Mouse (Mus musculus): ENCODE results near the gene Fam181a. TPM values are rescaled to one million over a fixed set of nuclear protein-coding genes. Genes with fewer than 3 reads are reported as not detected.

The Fam181a gene
- polyA plus RNA-seq, 1 experiment from 2014 or later, result not detected

DNA sequence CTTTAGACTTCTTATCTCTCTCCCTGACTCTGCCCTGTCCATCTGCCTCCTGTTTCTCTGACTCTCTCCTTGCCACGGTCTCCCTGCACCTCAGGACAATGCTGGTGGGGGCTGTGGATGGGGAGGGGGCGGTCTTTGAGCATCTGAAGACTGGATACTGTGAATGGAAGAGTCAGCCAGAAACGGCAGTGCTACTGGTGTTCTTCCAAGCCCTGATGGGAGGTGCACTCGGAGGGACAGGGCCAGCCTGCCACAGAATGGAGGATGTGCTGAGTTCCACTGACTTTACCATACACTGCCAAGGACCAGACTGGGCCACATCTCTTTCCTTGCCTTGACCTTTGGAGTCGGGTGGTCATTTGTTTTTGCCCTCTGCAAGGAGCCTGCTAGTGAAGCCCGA is 27.8 kb upstream of the Fam181a start:
- Histone ChIP-seq H3K4me2 (ENCODE audit: low read depth, low read length) (no peak overlapping the region), H3K27ac (ENCODE audit: low read length) (no peak overlapping the region), H3K9me3 (ENCODE audit: control insufficient read depth, low read length) (no peaks in the 10 kb centered on the region), H3K4me1 (replicated peaks; ENCODE audit: control insufficient read depth, insufficient read depth, low read length) (no peaks in the 10 kb centered on the region; the same call in 1 of the 2 replicates), H3K9ac (ENCODE audit: low read length) (no peak overlapping the region), H3K36me3 (ENCODE audit: control insufficient read depth, insufficient read depth, low read length) (no peaks in the 10 kb centered on the region), H3K4me3 (ENCODE audit: low read length) (no peak overlapping the region), H3K27me3 (ENCODE audit: control insufficient read depth, insufficient read depth, low read depth, low read length) (no peaks in the 10 kb centered on the region)
- WGBS, result 54% methylated on average over 6 of the region's 6 CpGs
- ATAC-seq (ENCODE audit: low read depth), result no peak

DNA sequence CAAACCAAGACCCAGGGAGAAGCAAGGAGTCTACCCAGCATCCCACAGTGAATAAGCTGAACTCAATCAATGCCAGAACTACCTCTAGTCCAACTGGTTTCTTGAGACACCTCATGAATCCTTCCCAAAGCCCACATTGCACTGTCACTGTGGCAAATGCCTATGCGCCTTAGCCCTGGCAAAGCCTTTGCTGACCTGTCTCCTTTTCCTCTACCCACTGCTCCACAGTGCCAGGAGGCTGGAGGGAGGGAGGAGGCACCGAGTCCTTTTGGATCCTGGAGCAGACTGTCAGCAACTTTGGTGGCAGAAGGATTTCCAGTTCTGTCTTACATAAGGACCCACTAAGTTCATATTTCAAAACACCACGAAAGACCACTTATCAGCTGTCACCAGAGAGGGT is 27.4 kb upstream of the Fam181a start:
- Histone ChIP-seq H3K4me1 (replicated peaks; ENCODE audit: control insufficient read depth, insufficient read depth, low read length) (no peaks in the 10 kb centered on the region; the same call in 1 of the 2 replicates), H3K27me3 (ENCODE audit: control insufficient read depth, insufficient read depth, low read depth, low read length) (no peaks in the 10 kb centered on the region), H3K9ac (ENCODE audit: low read length) (no peak overlapping the region), H3K9me3 (ENCODE audit: control insufficient read depth, low read length) (no peaks in the 10 kb centered on the region), H3K36me3 (ENCODE audit: control insufficient read depth, insufficient read depth, low read length) (no peaks in the 10 kb centered on the region), H3K27ac (ENCODE audit: low read length) (no peak overlapping the region), H3K4me3 (ENCODE audit: low read length) (no peak overlapping the region), H3K4me2 (ENCODE audit: low read depth, low read length) (no peak overlapping the region)
- 81% methylated on average over 3 of the region's 3 CpGs for WGBS
- ATAC-seq (ENCODE audit: low read depth), result no peak

DNA sequence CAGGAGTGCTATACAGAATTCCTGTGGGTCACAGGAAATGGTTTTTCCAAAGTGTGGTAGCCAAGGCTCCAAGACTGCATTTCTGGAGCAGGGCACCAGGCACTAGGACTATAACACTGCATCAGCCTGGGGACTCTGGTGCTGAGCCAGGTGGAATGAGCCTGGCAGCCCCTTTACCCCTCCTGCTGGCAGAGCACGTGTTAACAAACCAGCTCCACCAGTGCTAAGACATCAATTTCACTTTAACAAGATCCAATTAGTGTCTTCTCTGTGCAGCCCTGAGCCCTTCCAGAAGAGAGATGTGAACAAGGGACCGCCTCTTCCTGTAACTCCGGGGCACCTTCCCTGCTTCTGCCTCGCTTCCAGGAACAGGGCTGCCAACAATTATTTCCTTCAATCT is 23.5 kb upstream of the Fam181a start:
- no peaks in the 10 kb centered on the region for H3K4me1 ChIP-seq (replicated peaks; ENCODE audit: control insufficient read depth, insufficient read depth, low read length)
- no peaks in the 10 kb centered on the region for H3K9me3 ChIP-seq (ENCODE audit: control insufficient read depth, low read length)
- H3K4me3 ChIP-seq (ENCODE audit: low read length), result no peak overlapping the region
- no peaks in the 10 kb centered on the region for H3K27me3 ChIP-seq (ENCODE audit: control insufficient read depth, insufficient read depth, low read depth, low read length)
- H3K36me3 ChIP-seq (ENCODE audit: control insufficient read depth, insufficient read depth, low read length), result no peaks in the 10 kb centered on the region
- 58% methylated on average over 4 of the region's 4 CpGs for WGBS
- no peak overlapping the region for H3K27ac ChIP-seq (ENCODE audit: low read length)
- H3K4me2 ChIP-seq (ENCODE audit: low read depth, low read length), result no peak overlapping the region
- H3K9ac ChIP-seq (ENCODE audit: low read length), result no peak overlapping the region
- ATAC-seq (ENCODE audit: low read depth), result no peak

DNA sequence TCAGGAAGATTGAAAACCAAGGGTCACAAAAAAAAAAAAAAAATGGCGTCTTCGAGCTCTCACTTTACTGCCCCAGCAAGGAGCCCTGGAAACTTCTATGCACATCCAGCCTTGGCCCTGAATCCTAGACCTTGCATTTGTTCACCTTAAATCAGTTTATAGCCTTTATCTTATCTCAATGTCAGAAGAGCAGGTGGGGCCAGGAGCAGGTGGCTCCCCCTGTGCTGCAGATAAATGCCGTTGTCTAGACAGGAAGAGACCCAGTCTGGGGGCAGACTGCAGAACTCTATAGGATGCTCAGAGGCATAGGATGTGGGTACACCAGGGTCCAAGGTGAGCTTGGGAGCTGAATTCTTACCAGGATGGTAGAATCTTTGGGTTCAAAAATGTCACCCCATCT is 18.4 kb upstream of the Fam181a start:
- no peak for ATAC-seq (ENCODE audit: low read depth)
- no peak overlapping the region for H3K9ac ChIP-seq (ENCODE audit: low read length)
- H3K9me3 ChIP-seq (ENCODE audit: control insufficient read depth, low read length), result no peaks in the 10 kb centered on the region
- 67% methylated on average over 3 of the region's 3 CpGs for WGBS
- H3K27me3 ChIP-seq (ENCODE audit: control insufficient read depth, insufficient read depth, low read depth, low read length), result no peaks in the 10 kb centered on the region
- H3K4me3 ChIP-seq (ENCODE audit: low read length), result no peak overlapping the region
- no peaks in the 10 kb centered on the region for H3K4me1 ChIP-seq (replicated peaks; ENCODE audit: control insufficient read depth, insufficient read depth, low read length)
- H3K36me3 ChIP-seq (ENCODE audit: control insufficient read depth, insufficient read depth, low read length), result no peaks in the 10 kb centered on the region
- H3K4me2 ChIP-seq (ENCODE audit: low read depth, low read length), result no peak overlapping the region
- no peak overlapping the region for H3K27ac ChIP-seq (ENCODE audit: low read length)

DNA sequence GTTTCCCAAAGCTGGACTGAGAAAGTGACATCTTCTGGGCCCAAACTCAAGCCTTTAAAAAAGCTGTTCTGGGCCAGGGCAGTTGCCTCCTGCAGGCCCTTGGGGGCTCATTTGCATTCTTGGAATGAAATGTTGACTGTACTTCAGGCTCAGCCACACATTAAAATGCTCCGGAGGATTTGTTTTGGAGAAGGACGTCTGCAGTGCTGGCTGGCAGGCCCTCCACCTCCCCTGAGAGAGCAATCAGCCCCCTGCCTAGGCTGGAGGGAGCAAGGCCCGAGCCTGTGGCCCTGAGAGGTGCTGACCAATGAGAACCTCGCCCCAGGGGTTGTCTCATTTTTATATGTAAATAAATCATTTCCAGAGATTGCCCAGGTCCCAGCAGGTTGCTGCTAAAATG is 14.5 kb upstream of the Fam181a start:
- ATAC-seq (ENCODE audit: low read depth), result no peak
- no peaks in the 10 kb centered on the region for H3K36me3 ChIP-seq (ENCODE audit: control insufficient read depth, insufficient read depth, low read length)
- H3K4me2 ChIP-seq (ENCODE audit: low read depth, low read length), result no peak overlapping the region
- H3K9me3 ChIP-seq (ENCODE audit: control insufficient read depth, low read length), result no peaks in the 10 kb centered on the region
- no peaks in the 10 kb centered on the region for H3K27me3 ChIP-seq (ENCODE audit: control insufficient read depth, insufficient read depth, low read depth, low read length)
- no peak overlapping the region for H3K9ac ChIP-seq (ENCODE audit: low read length)
- no peak overlapping the region for H3K27ac ChIP-seq (ENCODE audit: low read length)
- H3K4me1 ChIP-seq (replicated peaks; ENCODE audit: control insufficient read depth, insufficient read depth, low read length), result no peaks in the 10 kb centered on the region
- H3K4me3 ChIP-seq (ENCODE audit: low read length), result no peak overlapping the region
- WGBS, result 18% methylated on average over 4 of the region's 4 CpGs

DNA sequence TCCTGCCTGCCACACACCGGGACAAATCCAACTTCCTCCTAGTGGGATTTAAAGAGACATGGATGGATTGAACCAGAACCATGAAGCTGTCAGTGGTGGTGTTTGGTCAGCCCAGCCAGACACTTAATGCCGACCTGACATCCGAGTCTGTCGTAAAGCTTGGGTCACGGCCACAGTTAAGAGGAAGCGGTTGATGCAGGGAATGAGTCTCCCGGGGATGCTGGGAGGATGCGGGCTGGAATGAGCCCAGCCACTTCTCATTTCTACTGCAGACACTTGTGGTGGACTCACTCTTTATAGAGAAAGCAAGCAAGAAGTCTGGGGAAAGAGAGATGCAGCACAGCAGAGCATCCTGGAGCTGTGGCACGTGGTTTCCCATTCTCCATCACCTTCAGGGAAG is 10.3 kb upstream of the Fam181a start:
- Histone ChIP-seq H3K9ac (ENCODE audit: low read length) (no peak overlapping the region), H3K27me3 (ENCODE audit: control insufficient read depth, insufficient read depth, low read depth, low read length) (no peaks in the 10 kb centered on the region), H3K9me3 (ENCODE audit: control insufficient read depth, low read length) (no peaks in the 10 kb centered on the region), H3K4me2 (ENCODE audit: low read depth, low read length) (no peak overlapping the region), H3K4me3 (ENCODE audit: low read length) (no peak overlapping the region), H3K27ac (ENCODE audit: low read length) (no peak overlapping the region), H3K4me1 (replicated peaks; ENCODE audit: control insufficient read depth, insufficient read depth, low read length) (no peaks in the 10 kb centered on the region), H3K36me3 (ENCODE audit: control insufficient read depth, insufficient read depth, low read length) (no peaks in the 10 kb centered on the region)
- ATAC-seq (ENCODE audit: low read depth), result no peak
- WGBS, result 50% methylated on average over 9 of the region's 9 CpGs

DNA sequence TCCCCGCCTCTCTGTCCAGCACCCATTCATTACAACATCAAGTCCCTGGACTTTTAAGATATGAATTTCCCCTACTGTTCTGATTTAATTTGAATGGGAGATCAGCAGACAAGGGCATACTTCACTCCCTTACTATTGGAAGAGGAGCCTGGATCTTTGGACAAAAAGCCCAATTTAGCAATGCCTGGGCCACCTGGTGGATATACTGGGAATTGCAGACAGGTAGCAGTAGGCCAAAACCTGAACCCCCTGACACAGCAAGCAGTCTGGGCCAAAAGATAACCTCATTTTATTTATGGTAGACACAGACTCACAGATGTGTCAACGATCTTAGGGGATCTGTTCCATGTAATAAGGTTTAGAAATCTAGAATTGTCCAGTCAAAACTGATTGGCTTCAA is 9.1 kb upstream of the Fam181a start:
- no peak overlapping the region for H3K9ac ChIP-seq (ENCODE audit: low read length)
- no peaks in the 10 kb centered on the region for H3K9me3 ChIP-seq (ENCODE audit: control insufficient read depth, low read length)
- WGBS, result 44% methylated on average over 2 of the region's 2 CpGs
- H3K27me3 ChIP-seq (ENCODE audit: control insufficient read depth, insufficient read depth, low read depth, low read length), result no peaks in the 10 kb centered on the region
- no peak overlapping the region for H3K4me3 ChIP-seq (ENCODE audit: low read length)
- no peak overlapping the region for H3K4me2 ChIP-seq (ENCODE audit: low read depth, low read length)
- H3K27ac ChIP-seq (ENCODE audit: low read length), result no peak overlapping the region
- no peak for ATAC-seq (ENCODE audit: low read depth)
- H3K36me3 ChIP-seq (ENCODE audit: control insufficient read depth, insufficient read depth, low read length), result no peaks in the 10 kb centered on the region
- H3K4me1 ChIP-seq (replicated peaks; ENCODE audit: control insufficient read depth, insufficient read depth, low read length), result no peaks in the 10 kb centered on the region

DNA sequence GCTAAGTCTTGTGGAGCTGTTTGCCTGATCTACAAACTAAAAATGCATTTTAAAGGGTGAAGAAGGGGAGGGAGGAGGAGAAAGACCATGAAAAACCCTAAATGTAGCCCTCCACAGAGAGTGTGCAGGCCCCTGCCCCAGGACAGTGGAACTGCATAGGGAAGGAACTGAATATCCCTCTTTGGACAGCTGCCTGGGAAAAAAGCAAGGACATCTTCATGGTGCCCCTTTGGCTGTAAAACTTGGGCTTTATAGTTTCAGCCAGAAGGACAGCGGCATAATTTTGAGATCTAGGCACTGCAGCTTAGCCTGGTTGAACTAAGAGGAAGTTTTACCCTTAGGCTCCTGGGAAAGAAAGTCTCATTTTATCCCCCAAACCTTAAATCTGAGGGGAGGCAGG is 7.8 kb upstream of the Fam181a start:
- WGBS, result 84% methylated on average over 1 of the region's 1 CpGs
- no peak overlapping the region for H3K4me2 ChIP-seq (ENCODE audit: low read depth, low read length)
- no peaks in the 10 kb centered on the region for H3K9me3 ChIP-seq (ENCODE audit: control insufficient read depth, low read length)
- no peaks in the 10 kb centered on the region for H3K36me3 ChIP-seq (ENCODE audit: control insufficient read depth, insufficient read depth, low read length)
- H3K27me3 ChIP-seq (ENCODE audit: control insufficient read depth, insufficient read depth, low read depth, low read length), result no peaks in the 10 kb centered on the region
- H3K4me1 ChIP-seq (replicated peaks; ENCODE audit: control insufficient read depth, insufficient read depth, low read length), result no peaks in the 10 kb centered on the region
- H3K27ac ChIP-seq (ENCODE audit: low read length), result no peak overlapping the region
- H3K9ac ChIP-seq (ENCODE audit: low read length), result no peak overlapping the region
- H3K4me3 ChIP-seq (ENCODE audit: low read length), result no peak overlapping the region
- ATAC-seq (ENCODE audit: low read depth), result no peak

DNA sequence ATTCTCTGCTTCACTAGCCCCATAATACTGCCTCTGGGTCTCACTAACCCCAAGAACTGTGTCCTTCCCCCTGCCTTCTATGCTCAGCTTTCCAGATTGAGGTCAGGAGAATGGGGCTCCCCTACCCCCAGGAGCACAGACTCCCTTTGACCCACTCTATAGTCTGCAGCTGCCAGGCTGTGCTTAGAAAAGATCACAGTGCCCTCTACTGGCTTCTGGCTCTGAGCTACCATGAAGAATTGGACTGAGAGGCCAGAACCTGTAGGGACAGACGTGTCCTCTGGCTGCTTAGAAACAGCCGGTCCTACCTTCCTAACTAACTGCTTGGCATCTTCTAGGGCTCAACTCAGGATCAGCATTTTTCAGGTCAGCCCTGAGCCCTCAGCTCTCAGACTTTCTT is 4.6 kb upstream of the Fam181a start:
- WGBS, result 24% methylated on average over 2 of the region's 2 CpGs
- Histone ChIP-seq H3K9me3 (ENCODE audit: control insufficient read depth, low read length) (no peaks in the 10 kb centered on the region; the same call in 1 of the 2 replicates), H3K27ac (ENCODE audit: low read length) (no peak overlapping the region), H3K4me2 (ENCODE audit: low read depth, low read length) (no peak overlapping the region), H3K4me1 (replicated peaks; ENCODE audit: control insufficient read depth, insufficient read depth, low read length) (no peaks in the 10 kb centered on the region), H3K9ac (ENCODE audit: low read length) (no peak overlapping the region), H3K27me3 (ENCODE audit: control insufficient read depth, insufficient read depth, low read depth, low read length) (no peaks in the 10 kb centered on the region), H3K4me3 (ENCODE audit: low read length) (no peak overlapping the region), H3K36me3 (ENCODE audit: control insufficient read depth, insufficient read depth, low read length) (no peaks in the 10 kb centered on the region)
- no peak for ATAC-seq (ENCODE audit: low read depth)

DNA sequence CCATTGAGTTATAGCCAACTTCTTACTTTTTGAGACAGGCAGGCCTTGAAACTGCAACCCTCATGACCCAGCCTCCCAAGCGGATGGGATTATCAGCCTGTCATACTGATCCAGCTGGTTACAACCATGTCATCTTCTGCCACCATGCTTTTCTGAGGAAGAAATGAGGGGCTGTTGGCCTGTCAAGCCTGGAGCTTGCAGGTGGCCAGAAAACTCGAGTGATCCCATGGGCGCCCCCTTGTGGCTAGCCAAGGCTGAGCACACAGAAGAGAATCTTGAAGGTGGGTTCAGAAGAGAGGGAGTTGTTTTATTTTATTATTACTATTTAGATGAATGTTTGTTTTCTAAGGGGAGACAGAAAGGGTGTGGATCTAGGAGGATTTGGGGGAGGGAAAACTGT is 4.1 kb upstream of the Fam181a start:
- Histone ChIP-seq H3K27ac (ENCODE audit: low read length) (no peak overlapping the region), H3K4me1 (replicated peaks; ENCODE audit: control insufficient read depth, insufficient read depth, low read length) (no peaks in the 10 kb centered on the region), H3K9ac (ENCODE audit: low read length) (no peak overlapping the region), H3K4me2 (ENCODE audit: low read depth, low read length) (no peak overlapping the region), H3K27me3 (ENCODE audit: control insufficient read depth, insufficient read depth, low read depth, low read length) (no peaks in the 10 kb centered on the region), H3K36me3 (ENCODE audit: control insufficient read depth, insufficient read depth, low read length) (no peaks in the 10 kb centered on the region), H3K4me3 (ENCODE audit: low read length) (no peak overlapping the region), H3K9me3 (ENCODE audit: control insufficient read depth, low read length) (no peaks in the 10 kb centered on the region; the same call in 1 of the 2 replicates)
- WGBS, result 18% methylated on average over 3 of the region's 3 CpGs
- no peak for ATAC-seq (ENCODE audit: low read depth)
